Mouse (Mus musculus) heart, postnatal 36 days (tissue): ENCODE data around the gene Cfap58. TPM values are rescaled to one million over a fixed set of nuclear protein-coding genes. Genes with fewer than 3 reads are reported as not detected.

ENCODE experiments used
- DNase-seq, 2 experiments: peaks; one replicate each; pipeline ENCODE4 v3.0.0; 2021 to 2022
- intact Hi-C: fragments of 180-260 bp; cut with DNase I; formaldehyde crosslinking; loops from one replicate; pipeline ENCODE4 v1.15.1; 2025
- microRNA-seq, 2 experiments: library from miRNA; unstranded; fragments of <30 nt; microRNA quantifications; one replicate each; pipeline ENCODE4 v1.2.0; 2021; ENCODE audit warnings: borderline number of aligned reads in 2 of 2
- total RNA-seq, 2 experiments: library from RNA; stranded (reverse); gene quantifications; 2 replicates each; pipeline ENCODE4 v1.2.3; 2021

Cfap58 gene
- total RNA-seq, 2 experiments from 2014 or later: 2.1 to 2.2 TPM

DNA sequence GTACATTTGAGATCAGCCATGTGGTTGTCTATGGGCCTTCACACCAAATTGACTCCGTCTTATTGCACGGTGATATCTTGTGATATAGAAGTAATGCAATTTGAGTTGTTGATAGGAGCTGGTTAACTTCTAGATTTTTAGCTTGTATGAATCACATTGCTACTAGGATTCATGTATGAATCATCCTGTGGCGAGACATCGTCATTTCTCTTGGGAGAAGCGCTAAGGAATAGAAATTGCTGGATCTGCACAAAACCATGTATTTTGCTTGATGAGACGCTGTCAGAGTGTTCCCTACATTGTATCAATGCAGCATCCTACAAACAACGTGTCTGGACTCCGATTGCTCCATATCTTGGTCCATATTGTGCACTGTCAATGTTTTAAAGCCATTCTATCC, 102.1 kb downstream of the Cfap58 start:
- intact Hi-C loops: no loop called here
- DNase-seq: no peak

DNA sequence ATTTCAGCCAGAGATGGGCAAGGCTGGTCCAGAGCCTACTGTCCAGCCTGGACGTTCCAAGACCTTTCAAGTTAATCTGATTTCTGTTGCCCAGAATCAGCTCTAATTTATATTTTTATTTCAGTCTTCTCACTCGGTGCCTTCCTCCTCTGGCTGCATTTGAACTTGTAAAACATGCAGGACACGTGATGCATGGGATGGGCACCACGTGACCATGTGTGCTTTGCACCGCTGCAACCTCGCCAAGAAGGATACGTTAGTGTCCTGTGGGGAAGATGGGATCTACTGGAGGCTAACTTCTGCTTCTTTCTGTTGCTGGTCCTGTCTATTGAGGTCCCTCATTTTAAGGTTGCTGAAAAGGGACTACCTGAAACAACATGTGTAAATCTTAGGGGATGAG, 109.8 kb downstream of the Cfap58 start:
- intact Hi-C loops: no loop called here
- no peak for DNase-seq

DNA sequence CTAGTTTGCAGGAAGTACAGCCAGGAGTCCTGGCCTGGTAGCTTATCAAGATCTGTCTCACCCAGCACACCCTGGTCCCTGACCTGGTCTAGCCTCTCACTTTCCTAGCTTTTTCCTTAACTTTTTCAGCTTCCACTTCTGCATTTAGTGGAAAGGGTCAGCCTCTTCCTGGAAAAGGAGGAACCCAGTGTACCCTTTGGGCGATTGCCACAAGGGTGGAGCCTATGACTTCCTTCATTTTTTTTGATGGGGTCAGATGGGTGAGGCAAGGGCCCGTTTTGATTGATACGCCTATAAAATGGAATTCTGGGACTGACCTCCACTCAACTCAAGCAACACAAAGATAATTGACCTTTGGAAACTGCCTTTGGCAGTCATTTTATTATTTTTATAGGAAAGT, 111.9 kb downstream of the Cfap58 start:
- peak in 1 of 2 experiments; percentile 2 for DNase-seq
- intact Hi-C loops: no loop called here

DNA sequence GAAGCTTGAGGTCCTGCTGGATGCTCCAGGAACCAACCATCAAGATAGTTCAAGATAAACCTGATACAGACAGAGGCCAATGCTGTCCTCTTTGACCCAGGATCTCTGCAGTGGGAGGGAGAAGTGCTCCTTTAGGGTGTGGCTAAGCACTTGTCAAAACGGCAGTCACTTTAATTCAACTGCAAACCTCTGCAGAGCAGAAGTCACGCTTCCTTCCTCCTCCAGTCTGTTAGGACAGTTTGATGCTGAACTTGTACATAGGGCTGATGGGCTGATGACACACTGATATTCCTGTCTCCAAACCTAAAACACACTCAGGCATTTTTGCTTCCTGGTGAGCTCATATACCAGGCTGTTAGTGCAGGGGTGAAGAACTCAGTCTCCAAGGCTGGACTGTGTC, 125.8 kb downstream of the Cfap58 start:
- intact Hi-C loops: no loop called here
- no peak for DNase-seq

DNA sequence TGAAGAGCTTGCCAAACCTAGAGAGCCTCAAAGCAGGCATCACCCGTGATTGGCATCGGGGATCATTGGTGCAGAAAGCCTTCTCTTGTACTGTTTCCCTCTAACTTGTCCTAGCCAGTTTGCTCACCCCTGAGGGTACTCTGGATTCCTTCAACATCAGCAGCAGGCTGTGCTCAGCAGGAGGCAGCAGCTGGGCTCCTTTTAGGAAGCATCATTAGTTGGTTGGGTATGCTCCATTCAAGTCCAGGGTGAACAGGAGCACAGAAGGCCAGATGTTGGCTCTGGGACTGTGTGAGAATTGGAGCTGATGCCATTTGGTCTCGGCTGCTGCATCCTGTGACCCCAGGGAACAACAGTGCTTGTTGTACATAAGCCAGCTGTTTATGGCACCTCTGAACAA, 142.2 kb downstream of the Cfap58 start:
- intact Hi-C loops: no loop called here
- no peak for DNase-seq

DNA sequence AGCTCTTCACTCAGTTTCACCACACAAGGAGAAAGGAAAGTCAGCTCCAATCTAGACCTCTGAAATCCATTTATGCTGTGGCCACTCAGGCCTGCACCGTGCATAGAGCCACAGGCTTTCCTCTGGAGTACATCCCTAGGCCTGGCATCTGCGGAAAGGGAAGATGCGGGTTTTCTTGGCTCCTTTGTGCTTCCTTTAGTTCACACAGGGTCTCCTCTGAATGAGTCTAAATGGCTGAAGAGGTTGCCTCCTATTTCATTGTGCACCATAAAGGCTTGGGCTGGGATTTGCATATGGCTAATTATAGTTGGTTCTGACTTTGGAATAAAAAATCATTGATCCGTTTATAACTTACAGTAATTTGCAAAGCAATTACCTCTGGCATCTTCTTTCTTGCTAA, 144.0 kb downstream of the Cfap58 start:
- DNase-seq: no peak
- intact Hi-C loops: no loop called here

Small RNA genes lying within 50 kb of the gene (microRNA-seq; reads per million reads assigned to microRNA genes)
- 0.67 to 0.72 reads per million in 2 experiments for gene Gm22240

Other genes starting within 250 kb of the Cfap58 start
- not detected for gene Col17a1, start 245.6 kb upstream of the Cfap58 start, total RNA-seq
- 10 to 100 TPM; 69.3 to 72.6 TPM for gene Sfr1, start 206.0 kb upstream of the Cfap58 start, total RNA-seq
- 100 to 1,000 TPM; 171 to 196 TPM for gene Gsto1, start 82.7 kb upstream of the Cfap58 start, total RNA-seq
- 1 to 10 TPM; 2.1 to 2.3 TPM for gene Gsto2, start 72.1 kb upstream of the Cfap58 start, total RNA-seq
- gene Cfap43, start 18.4 kb upstream of the Cfap58 start, total RNA-seq: not detected
- gene Itprip, start 18.4 kb upstream of the Cfap58 start, total RNA-seq: 10 to 100 TPM in 1 of 2 experiments, 1 to 10 TPM in 1; 9.9 to 15.1 TPM